Mouse (Mus musculus): ENCODE data around the gene Ralgapa1. TPM values are rescaled to one million over a fixed set of nuclear protein-coding genes. Genes with fewer than 3 reads are reported as not detected.
A peak's percentile ranks its signal among the peaks of the same experiment; 100 is the strongest.
"Not testable (repeated sequence)": the region's sequence is repeated elsewhere in the genome, so short reads cannot be mapped to it uniquely, and the experiment has no call there.

Gene Ralgapa1
- total and polyA plus RNA-seq, 3 experiments: 22.2 to 83.6 (median 52.5) TPM

GRCm38 (mm10) chr12:55800144-55800543 lies 20.8 kb downstream of the Ralgapa1 start:
- no peak for DNase-seq

GRCm38 (mm10) chr12:55798745-55799144 lies 22.2 kb downstream of the Ralgapa1 start:
- peak; percentile 27 for DNase-seq

- DNase-seq: no peak
These were observed 23.9 kb downstream of the Ralgapa1 start for GRCm38 (mm10) chr12:55797103-55797502.

GRCm38 (mm10) chr12:55794485-55794884 lies 26.5 kb downstream of the Ralgapa1 start:
- not testable (repeated sequence) for DNase-seq

GRCm38 (mm10) chr12:55785252-55785651 lies 35.7 kb downstream of the Ralgapa1 start:
- DNase-seq: no peak

GRCm38 (mm10) chr12:55782662-55783061 lies 38.3 kb downstream of the Ralgapa1 start:
- DNase-seq: no peak

- peak; percentile 56 for DNase-seq
These were observed 42.7 kb downstream of the Ralgapa1 start for GRCm38 (mm10) chr12:55778301-55778700.

- no peak for DNase-seq
These were observed 43.6 kb downstream of the Ralgapa1 start for GRCm38 (mm10) chr12:55777356-55777755.

GRCm38 (mm10) chr12:55774316-55774715 lies 46.7 kb downstream of the Ralgapa1 start:
- no peak for DNase-seq

- DNase-seq: no peak
These were observed 100.6 kb downstream of the Ralgapa1 start for GRCm38 (mm10) chr12:55720319-55720718.

- DNase-seq: peak; percentile 22
These were observed 115.1 kb downstream of the Ralgapa1 start for GRCm38 (mm10) chr12:55705881-55706280.

- DNase-seq: no peak
These were observed 154.3 kb downstream of the Ralgapa1 start for GRCm38 (mm10) chr12:55666699-55667098.

- not testable (repeated sequence) for DNase-seq
These were observed 157.8 kb downstream of the Ralgapa1 start for GRCm38 (mm10) chr12:55663194-55663593.

- no peak for DNase-seq
These were observed 172.9 kb downstream of the Ralgapa1 start for GRCm38 (mm10) chr12:55648011-55648525.

- DNase-seq: no peak
These were observed 194.3 kb downstream of the Ralgapa1 start for GRCm38 (mm10) chr12:55626711-55627110.

- no peak for DNase-seq
These were observed 197.7 kb downstream of the Ralgapa1 start for GRCm38 (mm10) chr12:55623254-55623653.

- DNase-seq: no peak
These were observed 198.2 kb downstream of the Ralgapa1 start for GRCm38 (mm10) chr12:55622615-55623245.

- DNase-seq: no peak
These were observed 200.6 kb downstream of the Ralgapa1 start for GRCm38 (mm10) chr12:55620321-55620720.

GRCm38 (mm10) chr12:55610812-55611211 lies 210.2 kb downstream of the Ralgapa1 start:
- no peak for DNase-seq

- no peak for DNase-seq
These were observed 213.1 kb downstream of the Ralgapa1 start for GRCm38 (mm10) chr12:55607902-55608301.

GRCm38 (mm10) chr12:55604411-55604810 lies 216.6 kb downstream of the Ralgapa1 start:
- DNase-seq: no peak

GRCm38 (mm10) chr12:55600503-55600994 lies 220.4 kb downstream of the Ralgapa1 start:
- DNase-seq: no peak

- DNase-seq: peak; percentile 82
These were observed 221.1 kb downstream of the Ralgapa1 start for GRCm38 (mm10) chr12:55599639-55600502.

Data from adrenal gland, adult 2 months (tissue).